Mouse (Mus musculus) cerebellum, adult 2 months (tissue): Measurements from ENCODE around the gene Sned1. TPM values are rescaled to one million over a fixed set of nuclear protein-coding genes. Genes with fewer than 3 reads are reported as not detected.

ENCODE experiments used
- DNase-seq, 2 experiments: peaks; one replicate each; pipeline ENCODE4 v3.0.0; 2021
- H3K27ac ChIP-seq: fragments of 200-500 bp; 2 replicates; pipeline ENCODE4 v1.5.1; 2012; ENCODE audit warnings: low read length, control low read depth, inconsistent platforms; ENCODE audit not compliant: insufficient read depth
- H3K27me3 ChIP-seq: fragments of 200-500 bp; 2 replicates; pipeline ENCODE4 v1.6.1; 2012; ENCODE audit warnings: inconsistent platforms, mild to moderate bottlenecking, low read length, moderate library complexity; ENCODE audit not compliant: control insufficient read depth, insufficient read depth
- H3K4me1 ChIP-seq: fragments of 200-500 bp; 2 replicates; pipeline ENCODE4 v1.6.1; 2011; ENCODE audit warnings: low read length; ENCODE audit not compliant: control insufficient read depth, insufficient read depth
- H3K4me3 ChIP-seq: fragments of 200-500 bp; replicated peaks from 2 replicates; pipeline ENCODE3; 2011; ENCODE audit warnings: mild to moderate bottlenecking, low read depth, low read length, control low read depth; ENCODE audit not compliant: insufficient read depth
- CTCF ChIP-seq: fragments of 200-500 bp; IDR thresholded peaks from 2 replicates; pipeline ENCODE4 v1.5.1; 2011; ENCODE audit warnings: low read depth, mild to moderate bottlenecking, control low read depth, low read length, moderate library complexity, borderline replicate concordance; ENCODE audit not compliant: insufficient read depth
- POLR2A ChIP-seq: fragments of 200-500 bp; IDR thresholded peaks from 2 replicates; pipeline ENCODE4 v1.6.1; 2011; ENCODE audit warnings: low read length, control low read depth, borderline replicate concordance; ENCODE audit not compliant: insufficient read depth
- WGBS: fragments of 180-500 bp; shearing (Covaris S2); methylation state at CpG from one replicate; pipeline ENCODE4 v1.1.7; 2018; 5-methylcytosine and 5-hydroxymethylcytosine counted together
- polyA plus RNA-seq: library from polyadenylated mRNA; depleted of rRNA; stranded (reverse); fragments of >200 nt; gene quantifications from 2 replicates; pipeline ENCODE4 v1.2.3, GENCODE M21; 2012

Sned1 gene
- polyA plus RNA-seq, 1 experiment: 18.5 TPM

GRCm38 (mm10) chr1:93223972-93224371 lies 11.7 kb upstream of the Sned1 start:
- no peaks in the 10 kb centered on the region for H3K27me3 ChIP-seq
- 57% methylated on average over 18 of the region's 18 CpGs for WGBS
- no peak overlapping the region for H3K4me3 ChIP-seq
- TF ChIP-seq POLR2A (no peak), CTCF (peak; percentile 48; the same call in 1 of the 2 replicates)
- H3K4me1 ChIP-seq: peaks cover 14% of the 10 kb centered on the region
- peak in 1 of 2 experiments; percentile 35 for DNase-seq
- H3K27ac ChIP-seq: no peak overlapping the region

GRCm38 (mm10) chr1:93225226-93225625 lies 10.4 kb upstream of the Sned1 start:
- TF ChIP-seq POLR2A (no peak), CTCF (no peak)
- Histone ChIP-seq H3K4me1 (peaks cover 21% of the 10 kb centered on the region), H3K4me3 (no peak overlapping the region), H3K27ac (no peak overlapping the region), H3K27me3 (no peaks in the 10 kb centered on the region)
- WGBS: 50% methylated on average over 4 of the region's 4 CpGs
- no peak for DNase-seq

- Histone ChIP-seq H3K27me3 (no peaks in the 10 kb centered on the region), H3K4me3 (no peak overlapping the region), H3K27ac (no peak overlapping the region), H3K4me1 (peaks cover 21% of the 10 kb centered on the region)
- TF ChIP-seq POLR2A: no peak
- TF ChIP-seq CTCF: no peak
- no peak for DNase-seq
- 57% methylated on average over 5 of the region's 5 CpGs for WGBS
These were observed 9.7 kb upstream of the Sned1 start for GRCm38 (mm10) chr1:93225731-93226520.

- TF ChIP-seq POLR2A (no peak), CTCF (no peak)
- WGBS: 15% methylated on average over 7 of the region's 7 CpGs
- H3K27me3 ChIP-seq: no peaks in the 10 kb centered on the region
- H3K27ac ChIP-seq: no peak overlapping the region
- peaks cover 21% of the 10 kb centered on the region for H3K4me1 ChIP-seq
- no peak overlapping the region for H3K4me3 ChIP-seq
- peak; percentile 52 to 59 for DNase-seq
These were observed 8.2 kb upstream of the Sned1 start for GRCm38 (mm10) chr1:93227303-93227975.

GRCm38 (mm10) chr1:93227976-93228365 lies 7.7 kb upstream of the Sned1 start:
- Histone ChIP-seq H3K4me1 (peaks cover 21% of the 10 kb centered on the region), H3K4me3 (no peak overlapping the region), H3K27me3 (no peaks in the 10 kb centered on the region), H3K27ac (no peak overlapping the region)
- 92% methylated on average over 7 of the region's 7 CpGs for WGBS
- DNase-seq: no peak
- TF ChIP-seq POLR2A (no peak), CTCF (no peak)

- WGBS: 63% methylated on average over 6 of the region's 6 CpGs
- H3K27me3 ChIP-seq: no peaks in the 10 kb centered on the region
- H3K4me3 ChIP-seq: no peak overlapping the region
- H3K4me1 ChIP-seq: peaks cover 21% of the 10 kb centered on the region
- H3K27ac ChIP-seq: no peak overlapping the region
- DNase-seq: no peak
- TF ChIP-seq CTCF: no peak
- no peak for TF ChIP-seq POLR2A
These were observed 6.4 kb upstream of the Sned1 start for GRCm38 (mm10) chr1:93229221-93229620.

- no peak for TF ChIP-seq POLR2A
- no peak overlapping the region for H3K27ac ChIP-seq
- 57% methylated on average over 4 of the region's 4 CpGs for WGBS
- H3K27me3 ChIP-seq: no peaks in the 10 kb centered on the region
- H3K4me1 ChIP-seq: peaks cover 21% of the 10 kb centered on the region
- no peak for DNase-seq
- no peak overlapping the region for H3K4me3 ChIP-seq
These were observed 6.0 kb upstream of the Sned1 start for GRCm38 (mm10) chr1:93229626-93230025.

GRCm38 (mm10) chr1:93236545-93236924 lies 894 bp downstream of the Sned1 start:
- no peak for DNase-seq
- TF ChIP-seq POLR2A (no peak), CTCF (peak; percentile 53)
- WGBS: 44% methylated on average over 3 of the region's 3 CpGs
- Histone ChIP-seq H3K4me1 (no peaks in the 10 kb centered on the region), H3K27ac (no peak overlapping the region), H3K4me3 (peak overlapping the region; percentile 64), H3K27me3 (no peaks in the 10 kb centered on the region)
